Mouse (Mus musculus) cerebellum, adult 9-11 months (tissue): ENCODE measurements at regions not wholly inside any gene's neighbourhood (a gene's known extent, or its start where the extent isn't known, plus 50 kb on each side); places are given as distances from the start of the nearest gene placed in this dataset.
"Not testable (repeated sequence)": the region's sequence is repeated elsewhere in the genome, so short reads cannot be mapped to it uniquely, and the experiment has no call there.

Experiments
- DNase-seq: peaks from one replicate; pipeline ENCODE4 v3.0.0; 2022

GRCm38 (mm10) chr6:6496789-6497188 is 81.7 kb downstream of the Sem1 start:
- no peak for DNase-seq

GRCm38 (mm10) chr6:6496336-6496735 is 82.1 kb downstream of the Sem1 start:
- no peak for DNase-seq

GRCm38 (mm10) chr6:6488191-6488590 is 90.3 kb downstream of the Sem1 start:
- no peak for DNase-seq

GRCm38 (mm10) chr6:6481596-6481995 is 96.9 kb downstream of the Sem1 start:
- not testable (repeated sequence) for DNase-seq

- no peak for DNase-seq
These were observed 108.1 kb downstream of the Sem1 start for GRCm38 (mm10) chr6:6470397-6470796.

GRCm38 (mm10) chr6:6467526-6467925 is 110.9 kb downstream of the Sem1 start:
- no peak for DNase-seq

GRCm38 (mm10) chr6:6466231-6466630 is 112.2 kb downstream of the Sem1 start:
- no peak for DNase-seq

- no peak for DNase-seq
These were observed 114.5 kb downstream of the Sem1 start for GRCm38 (mm10) chr6:6463807-6464470.

- no peak for DNase-seq
These were observed 118.6 kb downstream of the Sem1 start for GRCm38 (mm10) chr6:6459918-6460239.

- no peak for DNase-seq
These were observed 119.2 kb downstream of the Sem1 start for GRCm38 (mm10) chr6:6459006-6459917.

- no peak for DNase-seq
These were observed 120.7 kb downstream of the Sem1 start for GRCm38 (mm10) chr6:6457726-6458125.

GRCm38 (mm10) chr6:6457001-6457400 is 121.5 kb downstream of the Sem1 start:
- DNase-seq: no peak

GRCm38 (mm10) chr6:6455566-6455965 is 122.9 kb downstream of the Sem1 start:
- no peak for DNase-seq

- no peak for DNase-seq
These were observed 124.1 kb downstream of the Sem1 start for GRCm38 (mm10) chr6:6454396-6454795.

GRCm38 (mm10) chr6:6434855-6435254 is 143.6 kb downstream of the Sem1 start:
- DNase-seq: no peak

- DNase-seq: no peak
These were observed 144.1 kb downstream of the Sem1 start for GRCm38 (mm10) chr6:6434261-6434802.

- no peak for DNase-seq
These were observed 145.3 kb downstream of the Sem1 start for GRCm38 (mm10) chr6:6433179-6433578.

- DNase-seq: no peak
These were observed 163.5 kb downstream of the Sem1 start for GRCm38 (mm10) chr6:6414654-6415610.

- DNase-seq: no peak
These were observed 180.5 kb downstream of the Sem1 start for GRCm38 (mm10) chr6:6397997-6398396.

- DNase-seq: no peak
These were observed 172.8 kb upstream of the Slc25a13 start for GRCm38 (mm10) chr6:6389454-6390445.

- no peak for DNase-seq
These were observed 172.0 kb upstream of the Slc25a13 start for GRCm38 (mm10) chr6:6388835-6389440.
